ENCODE assay signal across 17 mouse cellular contexts in genomic region chr13:51518880-51519279, GRCm38 (mm10). TPM values are rescaled to one million over a fixed set of nuclear protein-coding genes. Genes with fewer than 3 reads are reported as not detected.
DNase-seq lines count a peak whose midpoint lies in the region; ATAC-seq lines count a peak whose summit lies in the region.
"Had no signal": no experiment of that assay in that cellular context is flagged by ENCODE, and none has a peak within 500 bp of the region (broad histone marks: within the 10 kb centered on the region; RNA-seq: fewer than 3 reads in every experiment).

No protein-coding gene starts in this region.

- DNase-seq in 3T3-L1 (ENCODE audit: low read depth, low spot score) (peak; percentile 80), 416B (ENCODE audit: low read depth) (peak; percentile 82)
- DNase-seq in layer of hippocampus, adult 9-10 months (ENCODE audit: low spot score) = no peak
- DNase-seq: adrenal gland, adult 8-10 months; adrenal gland, postnatal 36 days; cerebellum, adult 2 months; cerebellum, postnatal 14 days; gastrocnemius, adult 2 months; gastrocnemius, postnatal 36 days; heart, adult 2 months; heart, postnatal 4 days; kidney, adult 11 months had no signal

- 0 out of 2 replicates have a peak, but pooled peaks have one; percentile 62 for ATAC-seq in common myeloid progenitor, adult 5-6 weeks (replicated peaks; ENCODE audit: low read depth, poor library complexity, severe bottlenecking)
- 0 out of 2 replicates have a peak, but pooled peaks have one; percentile 26 for ATAC-seq in megakaryocyte progenitor cell, adult 5-6 weeks (replicated peaks; ENCODE audit: poor library complexity)
- no peak for ATAC-seq in monocyte, adult 5-6 weeks (replicated peaks; ENCODE audit: insufficient number of reproducible peaks, low FRiP score, low TSS enrichment, poor library complexity, severe bottlenecking)
- ATAC-seq: forebrain, embryonic 14.5 days; hindbrain, postnatal 0 days had no signal

RNA-seq across cellular contexts. Expression of gene Shc3, which starts 50.3 kb away (rescaled TPM):
- not detected in 2 replicates for total RNA-seq in common myeloid progenitor, adult 5-6 weeks (2017)
- total RNA-seq in megakaryocyte progenitor cell, adult 5-6 weeks (2015) = not detected in 2 replicates
- total RNA-seq in megakaryocyte progenitor cell, adult 5-6 weeks (2017) = not detected in 2 replicates
- total RNA-seq in monocyte, adult 5-6 weeks (2017) = not detected in 3 replicates
